Mouse (Mus musculus) CH12.LX (cell line): ENCODE data around the gene Ttc7b. TPM values are rescaled to one million over a fixed set of nuclear protein-coding genes. Genes with fewer than 3 reads are reported as not detected.

ENCODE experiments used
- DNase-seq: peaks from one replicate; pipeline ENCODE4 v3.0.0-alpha.2; 2013; ENCODE audit errors: extremely low read depth
- H3K27ac ChIP-seq: 2 replicates; pipeline ENCODE4 v1.5.1; 2012; ENCODE audit warnings: low read depth, mild to moderate bottlenecking, control low read depth, moderate library complexity; ENCODE audit not compliant: insufficient read depth
- H3K27me3 ChIP-seq: replicated peaks from 2 replicates; pipeline ENCODE3; 2012; ENCODE audit warnings: inconsistent platforms
- H3K36me3 ChIP-seq, 2 experiments: replicated peaks in 1 of 2; 2 replicates each; pipeline versions ENCODE3 to v1.6.1; 2012; ENCODE audit warnings: inconsistent platforms in 1 of 2, low read length in 1 of 2, mild to moderate bottlenecking in 1 of 2, mixed read lengths in 1 of 2, moderate library complexity in 1 of 2; ENCODE audit not compliant: control insufficient read depth in 1 of 2, insufficient read depth in 1 of 2
- H3K4me1 ChIP-seq, 2 experiments: 2 replicates each; pipeline ENCODE4 v1.6.1; 2012; ENCODE audit warnings: inconsistent platforms in 1 of 2, moderate library complexity in 1 of 2; ENCODE audit not compliant: insufficient read depth in 2 of 2, control insufficient read depth in 1 of 2
- H3K4me2 ChIP-seq: 2 replicates; pipeline ENCODE4 v1.6.1; 2012; ENCODE audit warnings: low read depth, mild to moderate bottlenecking, control low read depth; ENCODE audit not compliant: poor library complexity, insufficient read depth, severe bottlenecking
- H3K4me3 ChIP-seq, 3 experiments: fragments of 150-350 bp in 1 of 3; sonication (generic) in 1 of 3; replicated peaks in 1 of 3; 2 replicates each; pipeline versions ENCODE3 to v1.5.1; 2011 to 2012; ENCODE audit warnings: low read depth in 2 of 3, low read length in 2 of 3, mild to moderate bottlenecking in 2 of 3, moderate library complexity in 2 of 3, control low read depth in 1 of 3, improper control_type of control experiment in 1 of 3, inconsistent platforms in 1 of 3, mixed read lengths in 1 of 3; ENCODE audit not compliant: poor library complexity in 1 of 3
- H3K79me2 ChIP-seq: replicated peaks from 2 replicates; pipeline ENCODE4 v1.6.1; 2012; ENCODE audit warnings: mild to moderate bottlenecking, moderate library complexity; ENCODE audit not compliant: control insufficient read depth, poor library complexity, insufficient read depth, severe bottlenecking; ENCODE audit errors: extremely low read depth
- H3K9ac ChIP-seq: 2 replicates; pipeline ENCODE4 v1.6.1; 2012; ENCODE audit warnings: low read depth, mild to moderate bottlenecking, control low read depth, moderate library complexity; ENCODE audit not compliant: insufficient read depth
- H3K9me3 ChIP-seq: replicated peaks from 2 replicates; pipeline ENCODE3; 2012; ENCODE audit warnings: low read length, inconsistent platforms, mixed read lengths
- CHD1 ChIP-seq: IDR thresholded peaks from 2 replicates; pipeline ENCODE4 v1.6.1; 2012; ENCODE audit warnings: low read depth, low read length, improper control_type of control experiment, inconsistent platforms
- CTCF ChIP-seq, 2 experiments: IDR thresholded peaks in 1 of 2; conservative IDR thresholded peaks in 1 of 2; 2 replicates each; pipeline ENCODE4 v1.5.1; 2011 to 2012; ENCODE audit warnings: low read depth in 2 of 2, low read length in 2 of 2, improper control_type of control experiment in 1 of 2, inconsistent platforms in 1 of 2, mild to moderate bottlenecking in 1 of 2, moderate library complexity in 1 of 2
- GABPA ChIP-seq: IDR thresholded peaks from 2 replicates; pipeline ENCODE4 v1.6.1; 2012; ENCODE audit warnings: low read depth, low read length, improper control_type of control experiment, inconsistent platforms; ENCODE audit not compliant: insufficient replicate concordance
- HCFC1 ChIP-seq: IDR thresholded peaks from 2 replicates; pipeline ENCODE4 v1.6.1; 2012; ENCODE audit warnings: low read depth, mild to moderate bottlenecking, inconsistent platforms, low read length, improper control_type of control experiment
- JUN ChIP-seq: IDR thresholded peaks from 2 replicates; pipeline ENCODE4 v1.6.1; 2011; ENCODE audit warnings: low read depth, mild to moderate bottlenecking, low read length, improper control_type of control experiment, moderate library complexity; ENCODE audit not compliant: insufficient read depth
- MXI1 ChIP-seq: IDR thresholded peaks from 2 replicates; pipeline ENCODE4 v1.6.1; 2011; ENCODE audit warnings: mild to moderate bottlenecking, low read depth, low read length, improper control_type of control experiment
- NELFE ChIP-seq: IDR thresholded peaks from 2 replicates; pipeline ENCODE4 v1.6.1; 2011; ENCODE audit warnings: low read depth, low read length, improper control_type of control experiment
- POLR2A ChIP-seq: IDR thresholded peaks from 2 replicates; pipeline ENCODE4 v1.6.1; 2011; ENCODE audit warnings: low read depth, mild to moderate bottlenecking, improper control_type of control experiment, low read length
- RAD21 ChIP-seq: IDR thresholded peaks from 2 replicates; pipeline ENCODE4 v1.6.1; 2011; ENCODE audit warnings: low read depth, mild to moderate bottlenecking, low read length, improper control_type of control experiment, moderate library complexity
- RCOR1 ChIP-seq: conservative IDR thresholded peaks from 2 replicates; pipeline ENCODE4 v1.6.1; 2012; ENCODE audit warnings: low read depth, mild to moderate bottlenecking, inconsistent platforms, low read length, improper control_type of control experiment
- USF1 ChIP-seq: IDR thresholded peaks from 2 replicates; pipeline ENCODE4 v1.6.1; 2014; ENCODE audit warnings: low read depth, mild to moderate bottlenecking, inconsistent platforms, low read length, improper control_type of control experiment
- USF2 ChIP-seq: conservative IDR thresholded peaks from 2 replicates; pipeline ENCODE4 v1.6.1; 2011; ENCODE audit warnings: low read depth, low read length, improper control_type of control experiment
- ZMIZ1 ChIP-seq: IDR thresholded peaks from 2 replicates; pipeline ENCODE4 v1.6.1; 2012; ENCODE audit warnings: low read depth, mild to moderate bottlenecking, inconsistent platforms, low read length, improper control_type of control experiment
- dilution Hi-C: fragments of 300-500 bp; cut with MboI; formaldehyde crosslinking; loops from 2 replicates; pipeline ENCODE4 v1.14.3; 2020; ENCODE audit warnings: low sequenced_read_pairs; ENCODE audit not compliant: extremely low pct_unique_long_range_greater_than_20kb, extremely low pct_ligation_motif_present
- in situ Hi-C: fragments of 300-500 bp; cut with MboI; formaldehyde crosslinking; loops from 3 replicates; pipeline ENCODE4 v1.14.3; 2019; ENCODE audit warnings: low sequenced_read_pairs, low pct_ligation_motif_present, low pct_unique_long_range_greater_than_20kb, mixed read lengths
- polyA plus RNA-seq: library from polyadenylated mRNA; unstranded; fragments of >175 nt; gene quantifications from 2 replicates; pipeline ENCODE4 v1.2.1, GENCODE M21; 2012; ENCODE audit warnings: low read depth; ENCODE audit not compliant: insufficient read length
- total RNA-seq, 2 experiments: library from RNA; depleted of rRNA; stranded (reverse); fragments of 300-350 nt in 1 of 2; fragments of >200 nt in 1 of 2; gene quantifications; 2 replicates each; pipeline ENCODE4 v1.2.3; 2012 to 2014

Gene Ttc7b
- total RNA-seq (2012; rRNA removed) (10.6 and 12.7 TPM in 2 replicates), total RNA-seq (2014; rRNA removed) (6.3 and 7.8 TPM in 2 replicates), polyA plus RNA-seq (14.4 and 18.3 TPM in 2 replicates)

DNA sequence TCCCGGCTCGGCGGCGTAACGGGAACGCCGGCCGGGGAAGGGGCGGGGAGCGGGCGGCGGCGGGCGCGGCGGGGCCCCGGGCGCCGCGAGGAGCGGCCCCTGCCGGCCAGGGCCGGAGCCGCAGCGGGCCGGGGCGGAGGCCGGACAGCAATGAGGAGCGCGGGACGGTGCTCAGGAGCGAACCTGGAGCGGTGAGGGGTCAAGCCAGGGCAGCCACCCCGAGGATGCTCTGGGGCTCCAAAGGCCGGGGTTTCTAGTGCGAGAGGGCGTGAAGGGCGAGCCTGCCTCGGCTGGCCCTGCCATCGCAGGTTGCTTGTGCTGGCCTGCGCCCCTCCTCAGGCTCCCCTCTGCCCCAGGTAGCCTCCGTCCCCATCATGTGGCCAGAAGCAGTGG is at the start of gene Ttc7b:
Ttc7b (minus strand) TSS at position 33 of the 393 bp plus-strand sequence.
- TF ChIP-seq RCOR1 (no peak), CTCF (conservative IDR thresholded peaks at IDR 0.05 in 1 of 2, IDR thresholded peaks at IDR 0.05 in 1 of 2; ENCODE audit: low read depth in 2 of 2, low read length in 2 of 2) (peak in 1 of 2 experiments; percentile 51; a peak in 2 of 4 replicates)
- Histone ChIP-seq H3K27ac (no peak within 1 kb of the TSS), H3K4me3 (peak within 1 kb of the TSS; percentile 61 to 83 (median 72)), H3K9ac (peak within 1 kb of the TSS; percentile 90), H3K4me2 (peak within 1 kb of the TSS; percentile 68), H3K9me3 (peaks cover 6% of the 10 kb centered on the region), H3K36me3 (peaks cover 0 to 17% of the 10 kb centered on the region in 2 experiments), H3K4me1 (peaks cover 11 to 22% of the 10 kb centered on the region in 2 experiments), H3K27me3 (no peaks in the 10 kb centered on the region), H3K79me2 (peaks cover 2% of the 10 kb centered on the region; the same call in 1 of the 2 replicates)
- in situ Hi-C loops: no loop called here
- dilution Hi-C loops: no loop called here
- DNase-seq: no peak

DNA sequence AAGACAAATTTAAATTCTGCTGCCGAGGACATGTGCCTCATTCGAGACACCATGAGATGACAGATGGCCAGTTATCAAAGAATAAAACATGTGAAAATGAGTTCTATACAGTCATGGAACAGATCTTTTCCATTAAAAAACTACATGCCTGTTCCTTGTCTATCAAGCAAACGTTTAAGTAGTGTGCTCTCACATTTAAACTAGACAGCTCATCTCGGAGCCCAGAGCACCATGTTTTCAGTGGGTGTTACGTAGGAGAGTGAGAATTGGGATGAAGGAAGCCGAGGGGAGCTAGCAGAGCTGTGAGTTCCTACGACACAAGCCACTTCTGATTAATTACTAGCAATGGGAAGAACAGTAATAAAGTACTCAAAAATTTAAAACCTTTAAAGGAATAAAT is 48.2 kb upstream of the Ttc7b start:
- no peaks in the 10 kb centered on the region for H3K4me1 ChIP-seq
- in situ Hi-C loops: no loop called here
- no peak for TF ChIP-seq USF1
- no peak for TF ChIP-seq RAD21
- TF ChIP-seq CTCF (conservative IDR thresholded peaks at IDR 0.05 in 1 of 2, IDR thresholded peaks at IDR 0.05 in 1 of 2; ENCODE audit: low read depth in 2 of 2, low read length in 2 of 2): no peak
- no peak for TF ChIP-seq MXI1
- no peak for TF ChIP-seq JUN
- TF ChIP-seq HCFC1: no peak
- TF ChIP-seq NELFE: no peak
- no peak for TF ChIP-seq POLR2A
- no peak for TF ChIP-seq ZMIZ1
- no peak for TF ChIP-seq GABPA
- dilution Hi-C loops: no loop called here
- H3K9me3 ChIP-seq: no peaks in the 10 kb centered on the region
- H3K27me3 ChIP-seq: no peaks in the 10 kb centered on the region
- no peak overlapping the region for H3K4me2 ChIP-seq
- H3K79me2 ChIP-seq: no peaks in the 10 kb centered on the region
- H3K4me3 ChIP-seq: no peak overlapping the region
- DNase-seq: no peak
- peaks cover 8 to 37% of the 10 kb centered on the region in 2 experiments for H3K36me3 ChIP-seq
- H3K27ac ChIP-seq: no peak overlapping the region
- no peak overlapping the region for H3K9ac ChIP-seq

GRCm38 (mm10) chr12:100568105-100568504 is 47.5 kb upstream of the Ttc7b start:
- H3K4me3 ChIP-seq: no peak overlapping the region
- H3K4me2 ChIP-seq: no peak overlapping the region
- no peak overlapping the region for H3K27ac ChIP-seq

More at GRCm38 (mm10) chr12:100568105-100568504, 47.5 kb upstream of the Ttc7b start:
- H3K79me2 ChIP-seq: no peaks in the 10 kb centered on the region
- no peak for TF ChIP-seq USF2
- no peak for TF ChIP-seq CHD1
- dilution Hi-C loops: no loop called here
- no peaks in the 10 kb centered on the region for H3K4me1 ChIP-seq
- H3K9me3 ChIP-seq: no peaks in the 10 kb centered on the region
- no peaks in the 10 kb centered on the region for H3K27me3 ChIP-seq
- in situ Hi-C loops: no loop called here
- H3K9ac ChIP-seq: no peak overlapping the region
- H3K36me3 ChIP-seq: peaks cover 4 to 37% of the 10 kb centered on the region in 2 experiments
- DNase-seq: no peak
